Mouse (Mus musculus) WW6 (cell line): ENCODE measurements around the gene Nt5c.
"Not testable (repeated sequence)": the region's sequence is repeated elsewhere in the genome, so short reads cannot be mapped to it uniquely, and the experiment has no call there.

Experiments used
- DNase-seq: peaks from one replicate; pipeline ENCODE4 v3.0.0-alpha.2; 2013; ENCODE audit warnings: low read depth, low spot score

Nt5c gene

GRCm38 (mm10) chr11:115510507-115510888, 18.8 kb upstream of the Nt5c start:
- DNase-seq, result no peak

GRCm38 (mm10) chr11:115509773-115510506, 18.3 kb upstream of the Nt5c start:
- DNase-seq, result no peak

GRCm38 (mm10) chr11:115508061-115508460, 16.4 kb upstream of the Nt5c start:
- no peak for DNase-seq

GRCm38 (mm10) chr11:115506586-115506985, 14.9 kb upstream of the Nt5c start:
- no peak for DNase-seq

GRCm38 (mm10) chr11:115502636-115503035, 11.0 kb upstream of the Nt5c start:
- peak; percentile 34 for DNase-seq

- DNase-seq, result not testable (repeated sequence)
These were observed 4.9 kb upstream of the Nt5c start for GRCm38 (mm10) chr11:115496559-115496958.

GRCm38 (mm10) chr11:115492387-115492786, 725 bp upstream of the Nt5c start:
- DNase-seq, result no peak

- no peak for DNase-seq
These were observed 964 bp downstream of the Nt5c start for GRCm38 (mm10) chr11:115490441-115491355.

- no peak for DNase-seq
These were observed 3.0 kb downstream of the Nt5c start for GRCm38 (mm10) chr11:115488551-115489104.

GRCm38 (mm10) chr11:115485155-115485554, 6.5 kb downstream of the Nt5c start:
- no peak for DNase-seq

- DNase-seq, result no peak
These were observed 7.9 kb downstream of the Nt5c start for GRCm38 (mm10) chr11:115483726-115484125.

GRCm38 (mm10) chr11:115483278-115483677, 8.4 kb downstream of the Nt5c start:
- DNase-seq, result no peak

- DNase-seq, result no peak
These were observed 10.0 kb downstream of the Nt5c start for GRCm38 (mm10) chr11:115481553-115482259.

GRCm38 (mm10) chr11:115478296-115478938, 13.2 kb downstream of the Nt5c start:
- no peak for DNase-seq

- not testable (repeated sequence) for DNase-seq
These were observed 14.3 kb downstream of the Nt5c start for GRCm38 (mm10) chr11:115477388-115477787.

GRCm38 (mm10) chr11:115476630-115477029, 15.0 kb downstream of the Nt5c start:
- DNase-seq, result not testable (repeated sequence)

GRCm38 (mm10) chr11:115475758-115476237, 15.9 kb downstream of the Nt5c start:
- no peak for DNase-seq

GRCm38 (mm10) chr11:115475025-115475757, 16.5 kb downstream of the Nt5c start, which contains the start of gene Armc7:
Gene Armc7, plus strand, starts transcription at chr11:115475667.
- peak; percentile 98 for DNase-seq

- DNase-seq, result peak; percentile 89
These were observed 17.9 kb downstream of the Nt5c start for GRCm38 (mm10) chr11:115473626-115474275.

GRCm38 (mm10) chr11:115472183-115472582, 19.5 kb downstream of the Nt5c start:
- DNase-seq, result no peak
